Mouse (Mus musculus) Patski (cell line): ENCODE measurements at regions not wholly inside any gene's neighbourhood (a gene's known extent, or its start where the extent isn't known, plus 50 kb on each side); places are given as distances from the start of the nearest gene placed in this dataset.

ENCODE experiments used
- ATAC-seq: fragments of 100-300 bp; one replicate; pipeline ENCODE4 v1.8.0; 2021
- CTCF ChIA-PET: fragments of 350-600 bp; sonication (Branson Sonifier 250); formaldehyde crosslinking; loops from one replicate; lab custom pipeline; 2022; ENCODE audit warnings: inconsistent platforms; lab: Charles Lee
- POLR2A ChIA-PET: fragments of 350-600 bp; sonication (Branson Sonifier 250); formaldehyde crosslinking; loops from one replicate; lab custom pipeline; 2022; ENCODE audit warnings: antibody characterized with exemption, inconsistent platforms; lab: Charles Lee
- DNase-seq: peaks from one replicate; pipeline ENCODE4 v3.0.0-alpha.2; 2011; ENCODE audit warnings: low read depth, low spot score
- H3K27me3 ChIP-seq: fragments of 371-371 bp; one replicate; pipeline ENCODE4 v1.5.1; 2021
- CTCF ChIP-seq: fragments of 100-300 bp; IDR thresholded peaks from one replicate; pipeline ENCODE4 v1.5.1; 2021
- in situ Hi-C: fragments of 300-500 bp; cut with MboI; formaldehyde crosslinking; loops from 3 replicates; pipeline ENCODE4 v1.11.1; 2018; ENCODE audit warnings: low pct_unique_long_range_greater_than_20kb, mixed read lengths

DNA sequence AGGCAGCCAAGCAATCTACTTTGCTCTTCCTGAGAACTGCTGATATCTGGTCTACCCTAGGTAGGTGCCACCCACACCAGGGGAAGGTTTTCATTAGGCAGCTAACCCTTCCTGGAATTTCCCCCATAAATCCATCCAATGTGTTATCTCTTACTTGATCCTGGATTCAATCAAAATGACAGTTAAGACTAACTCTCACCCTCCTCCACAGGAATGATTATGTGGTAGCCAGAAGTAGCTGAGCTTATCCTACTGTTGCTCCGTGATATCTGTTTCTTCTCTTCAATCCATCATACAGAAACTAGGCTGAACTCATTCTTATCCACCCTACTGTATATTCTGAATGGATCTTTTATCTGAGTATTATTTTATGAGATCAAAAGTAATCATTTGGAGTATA, 409.7 kb upstream of the Alcam start:
- DNase-seq (no peak), ATAC-seq (no peak)
- ChIA-PET CTCF (no interaction called here), POLR2A (interaction anchor here (0.8 kb wide), 1 partner anchor 78 kb away, joined by 3 read pairs; no protein-coding TSS in a partner anchor)
- TF ChIP-seq CTCF: no peak
- peaks cover 19% of the 10 kb centered on the region for H3K27me3 ChIP-seq
- in situ Hi-C loops: no loop called here

DNA sequence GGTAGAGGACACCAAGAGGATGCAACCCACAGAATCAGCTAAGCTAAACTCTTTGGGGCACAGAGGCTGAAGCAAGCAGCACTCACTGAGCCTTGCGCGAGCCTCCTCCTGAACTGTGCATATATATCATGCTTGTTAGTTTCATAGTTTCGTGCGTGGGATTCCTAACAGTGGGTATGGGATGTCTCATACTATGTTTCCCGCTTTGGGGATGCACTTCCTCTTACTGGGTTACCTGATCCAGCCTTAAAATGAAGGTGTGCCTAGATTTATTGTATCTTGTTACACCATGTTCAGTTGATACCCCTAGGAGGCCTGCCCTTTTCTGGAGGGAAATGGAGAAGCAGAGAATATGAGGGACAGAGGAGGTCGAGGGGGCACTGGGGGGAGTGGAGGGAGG, 407.4 kb upstream of the Alcam start:
- no peak for TF ChIP-seq CTCF
- ATAC-seq (no peak), DNase-seq (no peak)
- in situ Hi-C loops: no loop called here
- CTCF ChIA-PET: no interaction called here
- peaks cover 20% of the 10 kb centered on the region for H3K27me3 ChIP-seq
- POLR2A ChIA-PET: no interaction called here

DNA sequence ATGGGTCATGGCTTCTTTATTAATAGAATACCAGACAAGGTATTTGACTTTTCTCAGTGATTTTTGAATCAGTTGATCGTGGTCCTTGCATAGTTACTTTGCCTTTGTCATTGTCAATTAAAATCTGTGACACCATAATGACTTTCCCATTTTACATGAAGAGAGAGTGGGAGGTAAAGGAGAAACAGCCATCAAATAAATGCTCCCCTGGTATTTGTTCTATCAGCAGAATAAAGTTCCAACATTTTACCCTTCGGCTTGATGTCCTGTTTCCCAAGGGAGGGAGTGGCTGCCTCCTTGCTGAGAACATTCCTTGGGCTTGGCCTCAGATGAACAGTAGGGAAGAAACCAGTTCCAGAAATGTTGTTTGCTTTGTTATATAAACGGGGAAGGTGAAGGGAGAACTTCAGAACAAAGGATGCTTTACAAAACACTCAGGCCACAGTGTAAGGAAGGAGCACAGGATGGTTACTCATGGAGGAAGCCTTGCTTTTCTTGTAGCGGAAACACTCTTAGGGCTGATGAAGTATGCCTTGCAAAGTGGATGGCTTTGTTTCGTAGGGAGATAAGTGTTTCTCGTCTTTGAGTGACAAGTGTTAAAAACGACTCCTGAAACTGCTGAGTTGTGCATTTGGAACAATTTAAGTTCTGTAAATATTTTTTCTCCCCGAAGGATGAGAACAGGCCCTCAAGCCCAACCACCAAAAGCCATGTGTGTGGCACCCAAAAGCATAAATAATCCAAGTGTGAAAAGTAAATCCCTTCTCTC, 404.8 kb upstream of the Alcam start:
- CTCF ChIA-PET: no interaction called here
- TF ChIP-seq CTCF: no peak
- in situ Hi-C loops: no loop called here
- no peak for ATAC-seq
- POLR2A ChIA-PET: no interaction called here
- no peak for DNase-seq
- H3K27me3 ChIP-seq: peaks cover 5% of the 10 kb centered on the region

DNA sequence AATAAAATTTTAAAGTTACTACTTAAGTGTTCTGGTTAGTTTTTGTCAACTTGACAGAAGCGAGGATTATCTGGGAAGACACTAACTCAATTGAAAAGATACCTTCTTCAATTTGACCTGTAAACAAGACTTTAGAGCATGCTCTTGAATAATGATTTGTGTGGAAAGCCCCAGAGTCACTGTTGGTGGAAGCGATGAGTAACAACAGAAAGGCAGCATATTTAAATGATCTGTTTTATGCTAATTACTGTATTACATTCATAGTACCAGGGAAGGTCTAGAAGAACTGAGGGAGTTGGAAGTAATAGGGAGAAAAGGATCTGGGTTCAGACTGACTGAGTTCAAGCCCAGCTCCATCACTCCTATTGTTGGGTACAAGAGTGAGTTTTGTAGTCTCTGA, 397.3 kb upstream of the Alcam start:
- POLR2A ChIA-PET: no interaction called here

DNA sequence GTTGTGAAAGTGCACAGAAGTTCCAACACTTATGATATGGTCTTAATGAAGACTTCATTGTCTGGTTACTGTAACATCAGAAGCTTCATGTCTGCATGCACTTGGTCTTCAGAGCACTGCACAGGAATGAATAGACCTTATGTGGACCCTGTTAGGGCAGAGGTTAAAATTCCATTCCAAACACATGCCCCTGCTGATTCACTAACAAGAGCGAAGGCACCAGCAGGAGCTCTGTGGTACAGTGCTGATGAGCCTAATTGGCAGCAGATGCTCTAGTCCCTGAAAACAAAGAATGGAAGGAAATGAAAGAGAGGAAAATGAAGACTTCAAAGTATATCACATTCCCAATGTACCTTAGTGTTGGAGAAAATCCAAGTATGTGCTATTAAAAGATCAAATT, 365.1 kb upstream of the Alcam start:
- in situ Hi-C loops: no loop called here
- no peak for ATAC-seq
- ChIA-PET POLR2A (no interaction called here), CTCF (no interaction called here)
- DNase-seq: no peak
- H3K27me3 ChIP-seq: peaks cover 6% of the 10 kb centered on the region
- no peak for TF ChIP-seq CTCF

More for the DNA sequence above, 397.3 kb upstream of the Alcam start:
- no peak for TF ChIP-seq CTCF
- CTCF ChIA-PET: no interaction called here
- H3K27me3 ChIP-seq: peaks cover 5% of the 10 kb centered on the region
- DNase-seq (no peak), ATAC-seq (no peak)
- in situ Hi-C loops: no loop called here

DNA sequence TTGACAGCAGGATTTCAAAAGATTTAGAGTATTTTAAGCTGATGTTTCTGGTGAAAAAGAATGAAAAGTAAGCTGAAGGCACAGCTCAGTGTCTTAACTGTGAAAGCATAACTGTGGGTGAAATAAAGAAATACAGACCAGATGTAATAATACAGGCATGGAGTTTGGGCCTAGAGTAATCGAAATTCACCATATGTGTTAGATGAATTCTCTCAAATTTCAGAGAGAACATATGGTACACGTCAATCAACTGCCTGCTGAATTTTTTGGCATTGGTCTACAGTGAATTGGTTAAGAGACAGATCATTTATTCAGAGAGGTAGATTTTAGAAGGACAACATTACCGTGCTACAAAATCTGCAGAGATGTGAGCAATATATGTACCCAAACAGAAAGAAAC, 357.3 kb upstream of the Alcam start:
- H3K27me3 ChIP-seq: peaks cover 18% of the 10 kb centered on the region
- in situ Hi-C loops: no loop called here
- no peak for TF ChIP-seq CTCF
- DNase-seq: no peak
- CTCF ChIA-PET: no interaction called here
- ATAC-seq: no peak
- POLR2A ChIA-PET: no interaction called here

DNA sequence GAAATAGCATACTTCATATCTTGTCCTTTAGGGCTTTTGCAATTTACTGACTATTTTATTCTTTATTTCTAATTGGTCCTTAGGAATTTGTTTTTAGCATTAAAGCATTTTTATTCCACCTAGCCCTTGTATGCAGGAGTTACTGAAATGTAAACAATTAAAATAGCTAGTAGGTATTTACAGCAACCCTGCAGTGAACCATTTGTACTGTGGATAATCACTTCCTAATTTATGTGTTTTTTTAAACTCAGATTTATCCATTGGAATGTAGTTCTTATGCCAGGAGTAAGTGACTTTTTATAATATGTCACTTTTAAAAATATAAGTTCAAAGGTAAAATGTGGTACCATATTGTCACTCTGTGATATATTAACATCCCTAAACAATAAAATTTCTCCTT, 350.5 kb upstream of the Alcam start:
- TF ChIP-seq CTCF: no peak
- peaks cover 8% of the 10 kb centered on the region for H3K27me3 ChIP-seq
- ATAC-seq: no peak
- POLR2A ChIA-PET: no interaction called here
- in situ Hi-C loops: no loop called here
- DNase-seq: no peak
- CTCF ChIA-PET: no interaction called here

DNA sequence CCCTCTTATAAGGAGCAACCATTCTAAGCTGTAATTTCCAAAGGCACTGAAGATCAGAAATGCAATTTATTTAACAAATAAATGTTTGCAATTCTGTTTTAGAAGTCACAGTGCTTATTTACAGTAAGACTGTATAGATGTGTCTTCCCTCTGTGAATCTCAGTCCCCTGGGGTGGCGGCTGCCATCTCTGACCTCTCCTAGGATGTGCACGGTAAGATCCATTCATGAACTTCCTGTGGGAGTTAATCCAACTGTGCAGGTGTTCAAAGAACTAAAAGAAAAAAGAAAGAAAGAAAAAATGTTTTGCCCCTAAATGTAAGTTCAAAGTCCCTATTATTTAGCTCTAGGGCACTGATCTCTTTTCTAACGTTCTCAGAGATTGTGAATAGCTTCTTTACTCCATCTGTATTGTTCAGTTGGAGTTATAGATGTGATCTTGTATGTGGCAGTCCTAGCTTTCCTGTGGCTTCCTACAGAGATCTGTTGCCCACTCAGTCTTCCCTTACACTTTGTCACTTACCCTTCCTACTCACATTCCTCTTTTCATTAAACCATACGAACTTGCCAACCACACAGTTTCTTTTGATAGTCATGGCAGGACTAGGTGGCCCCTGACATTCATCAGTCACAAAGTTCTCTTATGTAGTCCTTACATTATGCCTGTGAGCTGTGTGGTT, 346.0 kb upstream of the Alcam start:
- no peak for TF ChIP-seq CTCF
- in situ Hi-C loops: no loop called here
- CTCF ChIA-PET: interaction anchor here (1.4 kb wide), 1 partner anchor 54 kb away, joined by 3 read pairs; no protein-coding TSS in a partner anchor
- no peak for ATAC-seq
- POLR2A ChIA-PET: no interaction called here
- peaks cover 20% of the 10 kb centered on the region for H3K27me3 ChIP-seq
- no peak for DNase-seq

DNA sequence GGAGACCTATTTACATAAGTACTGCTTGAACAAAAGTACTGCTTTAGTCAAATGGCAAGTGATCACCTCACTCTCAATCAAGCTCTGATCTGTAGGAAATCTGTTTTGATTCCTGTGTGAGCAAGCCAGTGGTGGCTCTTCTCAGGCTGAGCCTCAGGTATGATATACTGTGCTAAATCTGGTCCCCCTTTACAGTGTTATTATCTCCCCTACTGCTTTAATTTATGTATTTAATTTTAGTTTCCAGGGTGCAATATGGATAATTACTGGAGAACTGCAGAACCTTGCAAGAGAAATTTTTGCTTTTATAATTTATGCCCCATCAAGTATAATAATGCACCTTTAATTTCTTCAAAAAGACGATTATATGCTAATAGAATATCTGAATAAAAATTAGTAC, 341.3 kb upstream of the Alcam start:
- ATAC-seq: no peak
- in situ Hi-C loops: no loop called here
- TF ChIP-seq CTCF: no peak
- no peak for DNase-seq
- POLR2A ChIA-PET: no interaction called here
- peaks cover 14% of the 10 kb centered on the region for H3K27me3 ChIP-seq
- CTCF ChIA-PET: no interaction called here

DNA sequence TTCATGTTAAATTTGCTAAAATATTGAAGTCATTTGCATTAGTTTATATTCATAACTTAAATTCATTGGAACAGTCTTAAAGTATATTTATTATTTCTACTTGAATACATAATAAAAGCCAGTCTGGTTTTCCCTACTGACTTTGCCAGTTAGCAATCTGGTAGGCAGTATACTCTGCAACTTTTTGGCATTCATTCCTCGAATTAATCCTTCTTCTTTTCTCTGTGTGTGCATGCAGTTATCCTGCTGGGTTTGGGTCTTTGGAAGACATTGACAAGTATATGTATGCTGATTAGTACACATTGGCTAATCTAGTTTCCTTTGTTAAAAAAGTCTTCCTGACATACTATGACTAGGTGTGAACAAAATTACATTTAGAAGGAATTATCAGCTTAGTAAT, 336.1 kb upstream of the Alcam start:
- no peak for TF ChIP-seq CTCF
- ChIA-PET POLR2A (no interaction called here), CTCF (no interaction called here)
- DNase-seq (no peak), ATAC-seq (no peak)
- H3K27me3 ChIP-seq: no peaks in the 10 kb centered on the region
- in situ Hi-C loops: no loop called here

DNA sequence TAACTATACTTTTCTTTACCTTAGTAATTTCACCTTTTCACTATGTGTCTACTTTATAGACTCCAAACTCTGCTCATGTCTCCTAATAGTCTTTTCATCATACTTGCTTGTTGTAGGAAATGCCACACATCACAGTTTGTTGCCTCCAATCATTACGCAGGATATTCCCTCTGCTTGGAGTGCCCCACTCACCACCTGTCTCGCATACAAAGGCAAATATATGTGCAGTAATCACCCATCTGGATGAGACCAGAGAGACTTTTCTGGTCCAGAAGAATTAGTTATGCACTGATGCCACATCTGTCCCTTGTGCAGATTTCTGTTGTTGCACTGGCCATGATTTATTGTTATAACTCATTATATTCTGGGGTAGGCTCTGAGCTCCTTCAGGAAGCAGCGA, 293.9 kb upstream of the Alcam start:
- ATAC-seq: no peak
- CTCF ChIA-PET: no interaction called here
- no peaks in the 10 kb centered on the region for H3K27me3 ChIP-seq
- no peak for DNase-seq
- POLR2A ChIA-PET: no interaction called here
- in situ Hi-C loops: no loop called here
- no peak for TF ChIP-seq CTCF
